Mouse (Mus musculus) midbrain, embryonic 11.5 days (tissue): ENCODE results near the gene Tdpoz4. TPM values are rescaled to one million over a fixed set of nuclear protein-coding genes. Genes with fewer than 3 reads are reported as not detected.
"Not testable (repeated sequence)": the region's sequence is repeated elsewhere in the genome, so short reads cannot be mapped to it uniquely, and the experiment has no call there.

Source experiments
- ATAC-seq: fragments of 200-750 bp; cut with Nextera tagmentation; 2 replicates; pipeline ENCODE4 v1.8.0; 2017; ENCODE audit warnings: moderate TSS enrichment, moderate library complexity; ENCODE audit not compliant: low FRiP score
- DNase-seq: peaks from one replicate; pipeline ENCODE4 v3.0.0; 2015; ENCODE audit warnings: low spot score; ENCODE audit errors: missing footprints
- H3K27ac ChIP-seq: fragments of 300-500 bp; sonication (generic); 2 replicates; pipeline ENCODE4 v1.5.1; 2014; ENCODE audit warnings: low read depth, low read length
- H3K27me3 ChIP-seq: fragments of 300-500 bp; sonication (generic); 2 replicates; pipeline ENCODE4 v1.6.1; 2014; ENCODE audit warnings: mild to moderate bottlenecking, low read length, moderate library complexity, mixed read lengths; ENCODE audit not compliant: control insufficient read depth, insufficient read depth
- H3K36me3 ChIP-seq: fragments of 300-500 bp; sonication (generic); 2 replicates; pipeline ENCODE4 v1.6.1; 2014; ENCODE audit warnings: mild to moderate bottlenecking, low read length, moderate library complexity, mixed read lengths; ENCODE audit not compliant: control insufficient read depth, insufficient read depth
- H3K4me1 ChIP-seq: fragments of 300-500 bp; sonication (generic); 2 replicates; pipeline ENCODE4 v1.6.1; 2014; ENCODE audit warnings: low read length; ENCODE audit not compliant: control insufficient read depth, insufficient read depth
- H3K4me2 ChIP-seq: fragments of 300-500 bp; sonication (generic); 2 replicates; pipeline ENCODE4 v1.6.1; 2014; ENCODE audit warnings: mild to moderate bottlenecking, moderate library complexity
- H3K4me3 ChIP-seq: fragments of 300-500 bp; sonication (generic); 2 replicates; pipeline ENCODE4 v1.5.1; 2014; ENCODE audit warnings: low read depth, low read length
- H3K9ac ChIP-seq: fragments of 300-500 bp; sonication (generic); 2 replicates; pipeline ENCODE4 v1.6.1; 2014; ENCODE audit warnings: low read length
- H3K9me3 ChIP-seq: fragments of 300-500 bp; sonication (generic); 2 replicates; pipeline ENCODE4 v1.6.1; 2016; ENCODE audit warnings: low read length; ENCODE audit not compliant: control insufficient read depth
- WGBS: fragments of 180-500 bp; shearing (Covaris S2); extraction: QIAGEN DNeasy Blood & Tissue Kit; methylation state at CpG from one replicate; pipeline ENCODE4 v1.1.7; 2014; 5-methylcytosine and 5-hydroxymethylcytosine counted together
- polyA plus RNA-seq: library from polyadenylated mRNA; unstranded; fragments of >200 nt; fragmentation: Nextera tagmentation; extraction: Ambion mirVana; gene quantifications from 2 replicates; pipeline ENCODE4 v1.2.1, GENCODE M21; 2014

Gene Tdpoz4
- not detected in 2 replicates for polyA plus RNA-seq

DNA sequence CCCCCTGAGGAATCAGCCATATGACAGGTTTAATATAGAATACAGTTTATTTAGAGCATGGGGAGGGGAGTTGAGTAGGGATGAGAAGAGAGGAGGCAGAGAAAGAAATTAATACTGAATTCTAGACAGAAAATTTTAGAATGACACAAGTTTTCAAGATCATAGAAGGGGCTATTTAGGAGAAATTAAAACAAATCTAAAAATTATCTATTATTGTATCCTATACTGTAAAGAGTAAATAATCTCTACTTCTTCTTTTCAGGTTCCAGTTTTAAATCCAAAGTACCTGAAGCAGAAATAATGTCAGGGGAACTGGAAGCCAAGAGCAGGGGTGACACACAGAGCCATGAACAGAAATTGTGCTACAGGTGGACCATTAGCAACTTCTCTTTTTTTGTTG is at the start of gene Tdpoz4:
Gene Tdpoz4, plus strand, starts transcription at position 301 of the 400 bp plus-strand sequence.
- H3K4me2 ChIP-seq, H3K9ac ChIP-seq, H3K27ac ChIP-seq, H3K4me3 ChIP-seq, H3K4me1 ChIP-seq, H3K27me3 ChIP-seq, H3K36me3 ChIP-seq, ATAC-seq, DNase-seq, H3K9me3 ChIP-seq: not testable (repeated sequence)

- ATAC-seq, DNase-seq, H3K27me3 ChIP-seq, H3K36me3 ChIP-seq, H3K9me3 ChIP-seq, H3K4me3 ChIP-seq, H3K4me2 ChIP-seq, H3K9ac ChIP-seq, H3K27ac ChIP-seq, H3K4me1 ChIP-seq: not testable (repeated sequence)
- WGBS: 93% methylated on average over 17 of the region's 18 CpGs
These were observed 42.2 kb upstream of the Tdpoz4 start for GRCm38 (mm10) chr3:93754022-93754421.

- H3K4me2 ChIP-seq, H3K9me3 ChIP-seq, ATAC-seq, H3K4me3 ChIP-seq, H3K27ac ChIP-seq, H3K36me3 ChIP-seq, H3K27me3 ChIP-seq, H3K9ac ChIP-seq, DNase-seq, H3K4me1 ChIP-seq: not testable (repeated sequence)
- 78% methylated on average over 1 of the region's 1 CpGs for WGBS
These were observed 23.5 kb upstream of the Tdpoz4 start, which contains the start of gene Gm5773 for GRCm38 (mm10) chr3:93772700-93773099. Gm5773 (plus strand) TSS chr3:93773000.

- 0 out of 2 replicates have a peak, but pooled peaks have one; percentile 42 for ATAC-seq
These were observed 17.1 kb downstream of the Tdpoz4 start for GRCm38 (mm10) chr3:93813341-93813740.

DNA sequence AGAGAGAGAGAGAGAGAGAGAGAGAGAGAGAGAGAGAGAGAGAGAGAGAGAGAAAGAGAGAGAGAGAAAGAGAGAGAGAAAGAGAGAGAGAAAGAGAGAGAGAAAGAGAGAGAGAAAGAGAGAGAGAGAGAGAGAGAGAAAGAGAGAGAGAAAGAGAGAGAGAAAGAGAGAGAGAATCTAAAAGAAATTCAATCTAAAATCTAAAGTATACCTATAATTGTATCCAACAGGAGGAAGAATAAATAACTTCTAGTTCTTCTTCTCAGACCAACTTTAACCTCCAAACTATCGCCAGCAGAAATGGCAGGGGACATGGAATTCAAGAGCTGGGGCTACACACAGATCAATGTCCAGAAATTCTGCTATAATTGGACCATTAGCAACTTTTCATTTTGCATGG is 29.5 kb downstream of the Tdpoz4 start, which contains the start of gene Tdpoz3:
Gene Tdpoz3, plus strand, starts transcription at position 301 of the 400 bp plus-strand sequence.
- H3K27ac ChIP-seq, H3K9ac ChIP-seq, H3K4me3 ChIP-seq, H3K4me2 ChIP-seq, DNase-seq, H3K4me1 ChIP-seq, ATAC-seq, H3K27me3 ChIP-seq, H3K36me3 ChIP-seq, H3K9me3 ChIP-seq: not testable (repeated sequence)
- WGBS: 76% methylated on average over 1 of the region's 1 CpGs

More at GRCm38 (mm10) chr3:93813341-93813740, 17.1 kb downstream of the Tdpoz4 start:
- DNase-seq, H3K36me3 ChIP-seq, H3K9ac ChIP-seq, H3K27ac ChIP-seq, H3K4me1 ChIP-seq, H3K9me3 ChIP-seq, H3K27me3 ChIP-seq, H3K4me2 ChIP-seq, H3K4me3 ChIP-seq: not testable (repeated sequence)

Other genes starting within 250 kb of the Tdpoz4 start
- 181 and 187 TPM in 2 replicates for gene S100a10, start 241.3 kb upstream of the Tdpoz4 start, polyA plus RNA-seq
- gene Tdpoz2, start 143.7 kb upstream of the Tdpoz4 start, polyA plus RNA-seq: not detected in 2 replicates
- not detected in 2 replicates for gene Tdpoz1, start 120.1 kb upstream of the Tdpoz4 start, polyA plus RNA-seq
- gene Gm37596, start 103.3 kb upstream of the Tdpoz4 start, polyA plus RNA-seq: not detected in 2 replicates
- not detected in 2 replicates for gene Gm5773, start 23.4 kb upstream of the Tdpoz4 start, polyA plus RNA-seq
- gene Tdpoz3, start 29.6 kb downstream of the Tdpoz4 start, polyA plus RNA-seq: not detected in 2 replicates
- gene Gm9117, start 147.1 kb downstream of the Tdpoz4 start, polyA plus RNA-seq: not detected in 2 replicates
- gene Tdpoz5, start 164.9 kb downstream of the Tdpoz4 start, polyA plus RNA-seq: not detected in 2 replicates